Mouse (Mus musculus): ENCODE measurements around the gene Gm49027. TPM values are rescaled to one million over a fixed set of nuclear protein-coding genes. Genes with fewer than 3 reads are reported as not detected.

Gm49027 gene
- polyA plus RNA-seq, 1 experiment = 14.2 TPM

DNA sequence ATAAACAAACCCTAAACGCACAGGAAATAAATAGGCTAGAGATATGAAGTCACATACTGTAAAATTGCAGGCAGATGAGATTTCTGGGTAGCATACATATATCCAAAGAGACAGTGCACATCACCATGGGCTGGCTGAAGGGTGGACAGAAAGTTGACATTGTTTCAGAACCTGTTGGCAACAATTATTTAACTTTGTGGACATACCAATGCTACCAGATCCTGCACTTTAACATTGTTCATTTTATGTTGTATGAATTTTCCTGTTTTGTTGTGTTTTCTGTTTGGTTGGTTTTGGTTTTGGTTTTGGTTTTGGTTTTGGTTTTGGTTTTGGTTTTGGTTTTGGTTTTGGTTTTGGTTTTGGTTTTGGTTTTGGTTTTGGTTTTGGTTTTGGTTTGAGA lies 60.6 kb downstream of the Gm49027 start:
- H3K4me3 ChIP-seq (replicated peaks; ENCODE audit: extremely low read depth, low read depth, low read length) = no peak overlapping the region
- WGBS = 77% methylated on average over 1 of the region's 1 CpGs
- no peak for TF ChIP-seq POLR2A (IDR thresholded peaks at IDR 0.05; ENCODE audit: borderline replicate concordance, extremely low read depth, low read depth, low read length)
- TF ChIP-seq CTCF (IDR thresholded peaks at IDR 0.05; ENCODE audit: insufficient read depth, low read length) = no peak
- DNase-seq = no peak
- no peaks in the 10 kb centered on the region for H3K4me1 ChIP-seq (ENCODE audit: control insufficient read depth, insufficient read depth, low read length)

Other genes with a start within 250 kb of the Gm49027 start
- 9.4 and 11.9 TPM in 2 replicates for gene Bcl7a, start 181.7 kb downstream of the Gm49027 start, polyA plus RNA-seq (2012; rRNA removed)
- gene Mlxip, start 130.7 kb downstream of the Gm49027 start, polyA plus RNA-seq (2012; rRNA removed) = 61.2 and 75.4 TPM in 2 replicates
- 3.4 and 3.8 TPM in 2 replicates for gene Lrrc43, start 36.2 kb downstream of the Gm49027 start, polyA plus RNA-seq (2012; rRNA removed)
- not detected in 2 replicates for gene Il31, start 36.0 kb downstream of the Gm49027 start, polyA plus RNA-seq (2012; rRNA removed)
- 5.8 and 8.5 TPM in 2 replicates for gene B3gnt4, start 15.0 kb downstream of the Gm49027 start, polyA plus RNA-seq (2012; rRNA removed)
- 37.4 and 58.4 TPM in 2 replicates for gene Diablo, start 1.3 kb downstream of the Gm49027 start, polyA plus RNA-seq (2012; rRNA removed)
- gene Vps33a, start 47.5 kb upstream of the Gm49027 start, polyA plus RNA-seq (2012; rRNA removed) = 12.9 and 15.9 TPM in 2 replicates
- gene Clip1, start 159.1 kb upstream of the Gm49027 start, polyA plus RNA-seq (2012; rRNA removed) = 30.3 and 49.8 TPM in 2 replicates
- 26.8 and 29.5 TPM in 2 replicates for gene Zcchc8, start 195.6 kb upstream of the Gm49027 start, polyA plus RNA-seq (2012; rRNA removed)
- 8.7 and 16.0 TPM in 2 replicates for gene Rsrc2, start 223.9 kb upstream of the Gm49027 start, polyA plus RNA-seq (2012; rRNA removed)
- 0.34 and 1.3 TPM in 2 replicates for gene Kntc1, start 224.2 kb upstream of the Gm49027 start, polyA plus RNA-seq (2012; rRNA removed)